Mouse (Mus musculus) ES-E14 (cell line): ENCODE measurements around the gene Itgb5.

ENCODE experiments used
- CHD2 ChIP-seq: IDR thresholded peaks from 2 replicates; pipeline ENCODE4 v1.6.1; 2014; ENCODE audit warnings: mild to moderate bottlenecking, low read depth, low read length, inconsistent platforms
- HCFC1 ChIP-seq: IDR thresholded peaks from 2 replicates; pipeline ENCODE4 v1.6.1; 2012; ENCODE audit warnings: low read length, inconsistent platforms, borderline replicate concordance; ENCODE audit not compliant: insufficient read depth
- MAFK ChIP-seq: IDR thresholded peaks from 2 replicates; pipeline ENCODE4 v1.6.1; 2014; ENCODE audit warnings: mild to moderate bottlenecking, low read depth, low read length, inconsistent platforms; ENCODE audit not compliant: insufficient read depth
- ZC3H11A ChIP-seq: IDR thresholded peaks from 2 replicates; pipeline ENCODE4 v1.6.1; 2012; ENCODE audit warnings: low read depth, mild to moderate bottlenecking, inconsistent platforms, low read length, borderline replicate concordance
- ZNF384 ChIP-seq: IDR thresholded peaks from 2 replicates; pipeline ENCODE4 v1.6.1; 2012; ENCODE audit warnings: low read depth, low read length, inconsistent platforms

DNA sequence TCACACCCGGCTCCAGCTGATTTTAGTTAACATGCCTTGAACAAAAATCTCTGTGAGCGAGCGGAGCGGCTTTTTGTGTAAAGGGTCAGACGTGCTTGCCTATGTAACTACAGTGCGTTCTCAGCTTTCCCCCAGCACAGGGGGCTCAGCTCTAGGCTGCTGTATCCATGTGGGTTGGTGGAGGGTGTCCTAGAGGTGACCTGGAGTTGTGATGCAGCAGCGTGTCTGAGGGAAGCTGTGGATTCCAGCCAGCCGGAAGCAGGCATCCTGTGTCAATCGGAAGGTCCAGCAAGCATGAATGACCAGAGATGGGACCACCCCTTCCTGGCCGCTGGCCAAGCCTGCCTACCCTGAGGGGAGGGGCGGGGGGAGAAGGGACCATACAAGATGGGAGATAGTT, 112.9 kb downstream of the Itgb5 start:
- TF ChIP-seq MAFK (no peak), ZNF384 (no peak), ZC3H11A (no peak), CHD2 (no peak), HCFC1 (no peak)
